Comparison of ENCODE assay signal across 9 mouse cellular contexts in the genomic region with DNA sequence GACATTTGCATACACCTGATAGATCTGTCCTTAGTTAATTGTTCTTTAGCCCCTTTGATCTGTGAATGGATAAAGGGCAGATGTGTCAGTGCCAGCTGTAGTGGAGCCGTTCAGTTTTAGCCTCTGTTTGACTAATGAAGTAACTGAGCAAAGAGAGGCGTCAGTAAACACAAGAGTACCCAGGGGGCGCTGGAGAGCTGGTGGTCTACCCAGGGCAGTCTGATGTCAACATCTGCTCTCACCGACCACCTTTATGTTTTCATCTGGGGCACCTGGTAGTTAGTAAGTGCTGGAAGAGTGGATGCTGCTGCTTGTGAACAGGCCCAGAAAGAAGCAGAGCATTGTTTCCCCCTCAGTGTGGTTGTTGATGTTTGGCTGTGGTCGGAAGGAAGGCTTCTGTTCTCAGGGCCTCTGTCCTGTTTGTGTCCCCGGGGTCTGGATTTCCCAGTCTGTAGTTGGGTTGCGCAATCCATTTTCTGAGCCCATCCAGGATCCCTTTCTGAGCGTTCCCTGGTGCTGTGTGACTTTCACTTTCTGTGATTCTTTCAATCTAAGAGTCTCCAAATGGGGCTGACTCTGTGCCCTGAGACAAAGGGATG.
DNase-seq lines count a peak whose midpoint lies in the region; ATAC-seq and TF ChIP-seq lines count a peak whose summit lies in the region.
"Had no signal": no experiment of that assay in that cellular context is flagged by ENCODE, and none has a peak within 500 bp of the region (broad histone marks: within the 10 kb centered on the region; RNA-seq: fewer than 3 reads in every experiment).

No protein-coding gene starts in this region.

- no peak for TF ChIP-seq EP300 in liver, postnatal 0 days (IDR thresholded peaks at IDR 0.05; ENCODE audit: low read depth)

- no peak for ATAC-seq in liver, postnatal 0 days

- H3K27ac ChIP-seq in liver, postnatal 0 days (ENCODE audit: low read depth) = no peak overlapping the region
- H3K27ac ChIP-seq: embryonic facial prominence, embryonic 15.5 days; macrophage had no signal

- H3K9ac ChIP-seq in liver, postnatal 0 days (replicated peaks) = no peak overlapping the region
- H3K9ac ChIP-seq: embryonic facial prominence, embryonic 15.5 days had no signal

- no peaks in the 10 kb centered on the region for H3K36me3 ChIP-seq in liver, postnatal 0 days (replicated peaks; ENCODE audit: insufficient read depth, low read length)
- H3K36me3 ChIP-seq: embryonic facial prominence, embryonic 15.5 days had no signal

- no peaks in the 10 kb centered on the region for H3K9me3 ChIP-seq in liver, postnatal 0 days (ENCODE audit: low read length)
- H3K9me3 ChIP-seq: embryonic facial prominence, embryonic 15.5 days had no signal

- H3K4me1 ChIP-seq in liver, postnatal 0 days (ENCODE audit: insufficient read depth) = 0 out of 2 replicates have a peak, but pooled peaks cover 3% of the 10 kb centered on the region

- H3K27me3 ChIP-seq in liver, postnatal 0 days (ENCODE audit: insufficient read depth, low read length) = no peaks in the 10 kb centered on the region
- H3K27me3 ChIP-seq: embryonic facial prominence, embryonic 15.5 days had no signal

- 30% methylated on average over 8 of the region's 8 CpGs for WGBS in liver, postnatal 0 days (ENCODE audit: insufficient replicate concordance)

- no peak overlapping the region for H3K4me2 ChIP-seq in liver, postnatal 0 days (ENCODE audit: low read depth, low read length)
- H3K4me2 ChIP-seq: embryonic facial prominence, embryonic 15.5 days had no signal

- no peak overlapping the region for H3K4me3 ChIP-seq in liver, postnatal 0 days (ENCODE audit: low read depth, low read length)
- H3K4me3 ChIP-seq: embryonic facial prominence, embryonic 15.5 days had no signal

- TF ChIP-seq CTCF in liver, postnatal 0 days (IDR thresholded peaks at IDR 0.05; ENCODE audit: low read depth) = peak; percentile 62

- DNase-seq in right cerebral cortex, postnatal 4 days = peak; percentile 25
- DNase-seq in right cerebral cortex, adult 2 months (ENCODE audit: low spot score in 2 of 2) = no peak
- DNase-seq in adrenal gland, postnatal 14 days = peak; percentile 62
- peak; percentile 73 for DNase-seq in heart, adult 8-10 months (ENCODE audit: low spot score)
- peak; percentile 57 for DNase-seq in liver, postnatal 0 days
- DNase-seq in Muller cell, postnatal 12 days (ENCODE audit: inconsistent ontology term) = no peak
- no peak for DNase-seq in spleen, postnatal 36 days (ENCODE audit: low spot score in 2 of 2)

Comparison
In these comparisons a context has a peak if more than half of its experiments do, and no peak if none do; other contexts are left out.
1. DNase-seq: peak in right cerebral cortex, postnatal 4 days (single experiment), adrenal gland, postnatal 14 days (single experiment), heart, adult 8-10 months (single experiment) and liver, postnatal 0 days (single experiment); none in right cerebral cortex, adult 2 months (0 of 2), Muller cell, postnatal 12 days (single experiment) and spleen, postnatal 36 days (0 of 2).